Mouse (Mus musculus) liver, adult 2 months (tissue): ENCODE data around the gene Ascc2. TPM values are rescaled to one million over a fixed set of nuclear protein-coding genes. Genes with fewer than 3 reads are reported as not detected.

Source experiments
- DNase-seq: peaks from one replicate; pipeline ENCODE4 v3.0.0-alpha.2; 2011; ENCODE audit warnings: low read depth, low spot score; ENCODE audit errors: extremely low read depth
- H3K27ac ChIP-seq: fragments of 200-500 bp; replicated peaks from 2 replicates; pipeline ENCODE4 v1.5.1; 2012; ENCODE audit warnings: low read depth, mild to moderate bottlenecking, control low read depth, inconsistent platforms, low read length; ENCODE audit not compliant: insufficient read depth
- H3K27me3 ChIP-seq: fragments of 200-500 bp; 2 replicates; pipeline ENCODE4 v1.6.1; 2012; ENCODE audit warnings: mild to moderate bottlenecking, moderate library complexity, low read length, inconsistent platforms; ENCODE audit not compliant: control insufficient read depth, insufficient read depth
- H3K36me3 ChIP-seq: fragments of 200-500 bp; 2 replicates; pipeline ENCODE4 v1.6.1; 2012; ENCODE audit warnings: low read length, inconsistent platforms; ENCODE audit not compliant: control insufficient read depth, insufficient read depth
- H3K4me1 ChIP-seq: fragments of 200-500 bp; 2 replicates; pipeline ENCODE4 v1.6.1; 2011; ENCODE audit warnings: low read length; ENCODE audit not compliant: control insufficient read depth, insufficient read depth
- H3K4me3 ChIP-seq: fragments of 200-500 bp; 2 replicates; pipeline ENCODE4 v1.5.1; 2011; ENCODE audit warnings: low read depth, mild to moderate bottlenecking, control low read depth, low read length, moderate library complexity; ENCODE audit not compliant: insufficient read depth
- H3K79me2 ChIP-seq: fragments of 200-500 bp; 2 replicates; pipeline ENCODE4 v1.6.1; 2012; ENCODE audit warnings: inconsistent platforms, mild to moderate bottlenecking, low read length, moderate library complexity; ENCODE audit not compliant: control insufficient read depth, insufficient read depth
- H3K9ac ChIP-seq: fragments of 200-500 bp; 2 replicates; pipeline ENCODE4 v1.6.1; 2012; ENCODE audit warnings: low read depth, mild to moderate bottlenecking, control low read depth, inconsistent platforms, low read length
- CTCF ChIP-seq: fragments of 200-500 bp; IDR thresholded peaks from 2 replicates; pipeline ENCODE4 v1.5.1; 2011; ENCODE audit warnings: low read depth, low read length, control low read depth
- POLR2A ChIP-seq: fragments of 200-500 bp; IDR thresholded peaks from 2 replicates; pipeline ENCODE4 v1.6.1; 2011; ENCODE audit warnings: low read length, control low read depth; ENCODE audit not compliant: insufficient read depth; ENCODE audit errors: extremely low read depth
- WGBS: fragments of 180-500 bp; shearing (Covaris S2); methylation state at CpG from one replicate; pipeline ENCODE4 v1.1.7; 2018; 5-methylcytosine and 5-hydroxymethylcytosine counted together
- polyA plus RNA-seq: library from polyadenylated mRNA; depleted of rRNA; stranded (reverse); fragments of >200 nt; gene quantifications from 2 replicates; pipeline ENCODE4 v1.2.3, GENCODE M21; 2012
- total RNA-seq: library from RNA; depleted of rRNA; stranded (reverse); fragments of >200 nt; gene quantifications from 2 replicates; pipeline ENCODE4 v1.2.3, GENCODE M21; 2014

Gene Ascc2
- total and polyA plus RNA-seq, 2 experiments = 8.5 to 9.9 TPM

- H3K4me3 ChIP-seq = no peak overlapping the region
- no peaks in the 10 kb centered on the region for H3K36me3 ChIP-seq
- no peaks in the 10 kb centered on the region for H3K79me2 ChIP-seq
- no peak overlapping the region for H3K9ac ChIP-seq
- TF ChIP-seq CTCF (no peak), POLR2A (no peak)
- no peaks in the 10 kb centered on the region for H3K27me3 ChIP-seq
- DNase-seq = no peak
- H3K27ac ChIP-seq = no peak overlapping the region
- WGBS = 83% methylated on average over 1 of the region's 1 CpGs
- no peaks in the 10 kb centered on the region for H3K4me1 ChIP-seq
Observed at GRCm38 (mm10) chr11:4606541-4606940, 31.0 kb upstream of the Ascc2 start.

- Histone ChIP-seq H3K4me3 (no peak overlapping the region), H3K9ac (no peak overlapping the region), H3K27me3 (no peaks in the 10 kb centered on the region), H3K4me1 (no peaks in the 10 kb centered on the region), H3K79me2 (no peaks in the 10 kb centered on the region), H3K36me3 (no peaks in the 10 kb centered on the region), H3K27ac (no peak overlapping the region)
- 83% methylated on average over 2 of the region's 2 CpGs for WGBS
- TF ChIP-seq CTCF = no peak
- no peak for TF ChIP-seq POLR2A
- no peak for DNase-seq
Observed at GRCm38 (mm10) chr11:4611904-4612303, 25.6 kb upstream of the Ascc2 start.

DNA sequence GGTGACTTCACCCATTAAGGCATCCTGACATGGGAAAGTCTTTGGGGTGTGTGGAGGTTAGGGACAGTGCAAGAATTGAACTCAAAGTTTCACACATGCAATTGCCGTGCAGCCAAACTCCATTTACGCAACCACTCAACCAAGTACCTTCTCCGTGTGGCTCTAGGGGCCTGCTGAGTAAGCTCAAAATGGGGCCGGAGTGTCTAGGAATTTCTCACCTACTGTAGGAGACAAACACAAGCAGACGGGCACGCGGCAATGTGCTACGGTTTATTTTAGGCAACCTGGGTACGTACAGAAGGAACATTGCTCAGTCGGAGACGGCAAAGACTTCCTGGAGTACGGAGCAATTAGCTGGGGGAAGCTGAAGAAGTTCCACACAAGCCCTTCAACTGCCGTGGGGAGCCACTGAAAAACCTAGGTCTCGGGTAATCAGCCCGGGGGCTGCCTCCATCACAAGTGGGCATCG is 17.5 kb upstream of the Ascc2 start, which contains the start of gene Gm11032:
Gene Gm11032, plus strand, starts transcription at position 51 of the 469 bp plus-strand sequence.
- H3K4me1 ChIP-seq = no peaks in the 10 kb centered on the region
- no peak within 1 kb of the TSS for H3K27ac ChIP-seq
- TF ChIP-seq POLR2A = no peak
- no peak for TF ChIP-seq CTCF
- no peak for DNase-seq
- no peaks in the 10 kb centered on the region for H3K79me2 ChIP-seq
- H3K9ac ChIP-seq = no peak within 1 kb of the TSS
- no peaks in the 10 kb centered on the region for H3K27me3 ChIP-seq
- H3K4me3 ChIP-seq = no peak within 1 kb of the TSS
- H3K36me3 ChIP-seq = no peaks in the 10 kb centered on the region
- WGBS = 67% methylated on average over 16 of the region's 16 CpGs

DNA sequence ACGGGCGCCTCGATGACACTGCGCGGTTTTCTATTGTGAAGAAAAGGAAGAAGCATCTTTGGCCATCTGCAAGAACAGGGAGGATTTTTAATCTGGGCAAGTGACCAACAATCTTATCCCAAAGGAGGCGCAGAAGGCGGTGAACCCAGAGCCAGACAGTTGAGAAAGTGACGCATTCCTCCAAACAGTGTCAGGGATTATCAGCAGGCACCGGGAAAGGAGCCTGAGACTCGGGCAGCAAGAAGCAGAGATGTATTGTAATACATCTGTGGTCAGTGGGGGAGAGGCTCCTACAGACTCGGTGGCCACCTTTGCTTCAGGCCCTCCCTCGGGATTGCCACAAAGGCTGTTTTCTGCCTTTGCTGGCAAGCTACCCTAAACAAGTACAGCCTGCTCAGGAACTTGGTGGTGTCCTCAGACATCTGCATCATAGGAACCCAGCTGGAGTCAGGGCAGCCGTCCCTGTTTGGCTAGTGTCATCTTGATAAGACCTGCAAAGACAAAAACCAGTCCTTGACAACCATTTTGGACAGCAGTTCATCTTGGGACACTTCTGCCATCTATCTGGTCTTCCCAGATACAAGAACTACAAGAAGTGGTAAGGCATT is 16.9 kb upstream of the Ascc2 start:
- no peaks in the 10 kb centered on the region for H3K4me1 ChIP-seq
- H3K4me3 ChIP-seq = no peak overlapping the region
- H3K9ac ChIP-seq = no peak overlapping the region
- no peak overlapping the region for H3K27ac ChIP-seq
- no peaks in the 10 kb centered on the region for H3K79me2 ChIP-seq
- WGBS = 59% methylated on average over 13 of the region's 13 CpGs
- H3K36me3 ChIP-seq = no peaks in the 10 kb centered on the region
- no peaks in the 10 kb centered on the region for H3K27me3 ChIP-seq
- DNase-seq = no peak
- no peak for TF ChIP-seq POLR2A

- 72% methylated on average over 4 of the region's 4 CpGs for WGBS
Observed at GRCm38 (mm10) chr11:4621866-4622265, 15.7 kb upstream of the Ascc2 start.

DNA sequence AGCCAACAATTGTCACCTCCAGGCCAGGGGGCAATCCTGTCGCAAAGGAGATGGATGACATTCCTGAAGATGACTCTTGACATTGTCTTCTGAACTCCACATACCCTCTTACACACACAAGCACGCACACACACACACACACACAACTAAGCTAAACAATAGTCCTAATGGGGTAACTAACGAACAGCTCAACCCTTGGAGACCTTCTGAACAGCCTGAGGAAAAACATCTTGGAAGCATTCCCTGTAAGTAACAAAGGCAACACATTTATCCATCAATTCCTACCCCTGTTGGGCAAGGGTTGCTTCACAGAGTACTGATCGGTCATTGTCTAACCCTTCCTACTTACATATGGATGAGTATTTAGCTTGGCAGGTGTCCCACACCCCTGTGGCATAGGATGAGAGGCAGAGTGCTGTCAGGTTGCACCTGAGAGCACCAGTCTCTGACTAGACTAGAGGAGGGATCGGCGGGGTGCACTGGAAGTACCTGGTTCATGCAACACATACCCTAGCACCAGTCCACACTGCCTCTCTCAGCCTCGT is 15.0 kb upstream of the Ascc2 start:
- TF ChIP-seq POLR2A = no peak
- no peak for TF ChIP-seq CTCF
- no peak for DNase-seq
- no peak overlapping the region for H3K4me3 ChIP-seq
- no peaks in the 10 kb centered on the region for H3K36me3 ChIP-seq
- 78% methylated on average over 7 of the region's 7 CpGs for WGBS
- no peaks in the 10 kb centered on the region for H3K4me1 ChIP-seq
- no peaks in the 10 kb centered on the region for H3K27me3 ChIP-seq
- no peak overlapping the region for H3K27ac ChIP-seq
- no peaks in the 10 kb centered on the region for H3K79me2 ChIP-seq
- no peak overlapping the region for H3K9ac ChIP-seq

More at GRCm38 (mm10) chr11:4621866-4622265, 15.7 kb upstream of the Ascc2 start:
- Histone ChIP-seq H3K9ac (no peak overlapping the region), H3K4me1 (no peaks in the 10 kb centered on the region), H3K27me3 (no peaks in the 10 kb centered on the region), H3K4me3 (no peak overlapping the region), H3K27ac (no peak overlapping the region), H3K36me3 (no peaks in the 10 kb centered on the region), H3K79me2 (no peaks in the 10 kb centered on the region)
- TF ChIP-seq CTCF = no peak
- TF ChIP-seq POLR2A = no peak
- DNase-seq = no peak
